Mouse (Mus musculus) skeletal muscle tissue, adult 2 months (tissue): ENCODE data around the gene Pcnx4.
"Not testable (repeated sequence)": the region's sequence is repeated elsewhere in the genome, so short reads cannot be mapped to it uniquely, and the experiment has no call there.

Source experiments
- DNase-seq: peaks from one replicate; pipeline ENCODE4 v3.0.0-alpha.2; 2012; ENCODE audit warnings: low read depth, low spot score

Gene Pcnx4

DNA sequence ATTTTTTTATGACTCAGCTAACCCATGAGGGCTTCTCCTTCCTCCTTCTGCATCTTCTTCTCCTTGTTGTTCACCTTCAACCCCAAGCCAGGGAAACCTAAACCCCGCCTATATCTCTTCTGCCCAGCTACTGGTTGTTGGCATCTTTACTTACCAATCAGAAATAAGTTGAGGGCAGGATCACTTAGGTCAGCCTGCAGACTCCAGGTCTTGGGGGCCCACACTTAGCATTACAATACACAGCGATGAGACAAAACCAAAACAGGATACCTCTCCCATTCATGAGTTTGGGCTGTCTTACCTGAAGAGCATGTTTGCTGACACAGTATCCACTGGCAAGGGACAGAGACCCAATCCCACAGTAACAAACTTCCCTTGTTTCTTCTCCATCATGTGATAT lies 57.8 kb downstream of the Pcnx4 start:
- no peak for DNase-seq

GRCm38 (mm10) chr12:72598731-72599130 lies 62.5 kb downstream of the Pcnx4 start:
- not testable (repeated sequence) for DNase-seq

- DNase-seq = no peak
Measured at GRCm38 (mm10) chr12:72612053-72612452, 75.9 kb downstream of the Pcnx4 start.

GRCm38 (mm10) chr12:72620856-72621255 lies 84.7 kb downstream of the Pcnx4 start:
- no peak for DNase-seq

- DNase-seq = no peak
Measured at GRCm38 (mm10) chr12:72621441-72621840, 85.3 kb downstream of the Pcnx4 start.

- DNase-seq = no peak
Measured at GRCm38 (mm10) chr12:72622853-72623496, 86.8 kb downstream of the Pcnx4 start.

GRCm38 (mm10) chr12:72628751-72629150 lies 92.6 kb downstream of the Pcnx4 start:
- DNase-seq = no peak
